Comparison of ENCODE assay signal across 17 mouse cellular contexts in the genomic region with DNA sequence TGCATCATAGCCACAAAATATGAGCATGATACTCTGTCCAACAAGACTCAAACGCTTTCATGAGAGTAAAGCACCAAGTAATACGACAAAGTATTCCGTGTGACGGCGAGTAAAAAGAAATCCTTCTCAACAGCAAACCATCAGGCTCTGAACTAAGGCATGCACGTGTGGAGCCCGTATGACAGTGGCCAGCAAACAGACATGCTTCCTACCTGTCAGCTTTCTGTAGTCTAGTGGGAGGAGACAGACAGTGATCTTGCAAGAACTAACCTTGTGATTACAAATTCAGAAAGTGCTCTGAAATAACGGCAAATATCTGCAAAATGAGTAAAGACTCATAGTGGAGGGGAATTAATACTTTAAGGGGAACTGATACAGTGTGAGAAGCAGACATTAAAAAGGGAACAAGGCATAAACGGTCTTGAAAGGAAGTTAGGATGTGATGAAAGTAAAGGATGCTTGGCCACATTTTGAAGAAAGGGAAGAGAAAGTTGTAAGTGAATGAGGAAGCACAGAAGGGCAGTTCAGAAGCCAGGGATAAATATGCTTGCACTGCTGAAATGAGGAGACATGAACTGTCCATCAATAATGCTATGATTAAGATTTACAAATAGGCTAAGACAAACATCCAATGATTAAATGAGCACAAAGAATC. TPM values are rescaled to one million over a fixed set of nuclear protein-coding genes. Genes with fewer than 3 reads are reported as not detected.
DNase-seq lines count a peak whose midpoint lies in the region.
"Had no signal": no experiment of that assay in that cellular context is flagged by ENCODE, and none has a peak within 500 bp of the region (broad histone marks: within the 10 kb centered on the region; RNA-seq: fewer than 3 reads in every experiment).

No protein-coding gene starts in this region.

- H3K4me3 ChIP-seq in macrophage (ENCODE audit: inconsistent target) = no peak overlapping the region
- H3K4me3 ChIP-seq: embryonic facial prominence, embryonic 12.5 days; forebrain, embryonic 15.5 days; heart, embryonic 15.5 days; hindbrain, embryonic 13.5 days; limb, embryonic 15.5 days; lung, embryonic 15.5 days; neural tube, embryonic 15.5 days had no signal

- H3K27ac ChIP-seq in macrophage = peak overlapping the region; percentile 81
- H3K27ac ChIP-seq: embryonic facial prominence, embryonic 12.5 days; forebrain, embryonic 15.5 days; heart, embryonic 15.5 days; hindbrain, embryonic 13.5 days; limb, embryonic 15.5 days; lung, embryonic 15.5 days; neural tube, embryonic 15.5 days had no signal

- DNase-seq in heart, adult 11 months = peak; percentile 77
- no peak for DNase-seq in heart, postnatal 10 days
- peak; percentile 25 for DNase-seq in lung, postnatal 36 days
- DNase-seq in lung, postnatal 14 days = no peak
- no peak for DNase-seq in adipocyte (ENCODE audit: low spot score)
- no peak for DNase-seq in layer of hippocampus, postnatal 25 days (ENCODE audit: extremely low spot score in 1 of 2, low spot score in 1 of 2)
- no peak for DNase-seq in layer of hippocampus, adult 11-12 months (ENCODE audit: low spot score)
- DNase-seq: adrenal gland, postnatal 36 days; thymus, adult 18-20 months had no signal

- peaks cover 11% of the 10 kb centered on the region; the same call in 1 of the 2 replicates for H3K79me2 ChIP-seq in macrophage (ENCODE audit: inconsistent target)

- H3K36me3 ChIP-seq in macrophage (ENCODE audit: inconsistent target) = no peaks in the 10 kb centered on the region
- H3K36me3 ChIP-seq: embryonic facial prominence, embryonic 12.5 days; forebrain, embryonic 15.5 days; heart, embryonic 15.5 days; limb, embryonic 15.5 days; lung, embryonic 15.5 days; neural tube, embryonic 15.5 days had no signal

- 20% methylated on average over 9 of the region's 9 CpGs for WGBS in macrophage (ENCODE audit: missing documents)

- intact Hi-C loops in heart, postnatal 10 days (cut with DNase I) = no loop called here

RNA-seq across cellular contexts. Expression of gene Lpar6, which starts 15.3 kb away (rescaled TPM):
- 1 to 10 TPM; 4.8 TPM for total RNA-seq in heart, postnatal 10 days (2021)
- 100 to 1,000 TPM in 1 of 26 experiments, 10 to 100 TPM in 17, 1 to 10 TPM in 8; 2.1 to 123 (median 25.2) TPM for total RNA-seq in macrophage (2018; cell fraction: chromatin; rRNA removed)
- total RNA-seq in macrophage (2018; cell fraction: cytosol; rRNA removed) = 10 to 100 TPM in 13 of 26 experiments, 1 to 10 TPM in 12, under 1 TPM in 1; 0.91 to 37.2 (median 9.2) TPM
- total RNA-seq in macrophage (2018; cell fraction: nucleus; rRNA removed) = 100 to 1,000 TPM in 6 of 26 experiments, 10 to 100 TPM in 14, 1 to 10 TPM in 6; 2.7 to 224 (median 41.1) TPM
- 25.3 to 29.9 TPM (median 28.8 TPM) in 3 replicates for polyA plus RNA-seq in macrophage (2018)
- total RNA-seq in layer of hippocampus, postnatal 25 days (2021) = 1 to 10 TPM; 1.8 TPM

Comparison
In these comparisons a context has a peak if more than half of its experiments do, and no peak if none do; other contexts are left out.
1. DNase-seq: peak in heart, adult 11 months (single experiment) and lung, postnatal 36 days (single experiment); none in heart, postnatal 10 days (0 of 2), lung, postnatal 14 days (single experiment), adipocyte (single experiment), layer of hippocampus, postnatal 25 days (0 of 2) and layer of hippocampus, adult 11-12 months (single experiment).